Mouse (Mus musculus) C2C12 (cell line): ENCODE results near the gene Atxn2l.

Experiments
- CEBPB ChIP-seq: IDR thresholded peaks from one replicate; pipeline ENCODE4 v1.6.1; 2011; ENCODE audit warnings: low read depth, mild to moderate bottlenecking, control low read depth, moderate library complexity
- CTCF ChIP-seq: IDR thresholded peaks from one replicate; pipeline ENCODE4 v1.5.1; 2011; ENCODE audit not compliant: control insufficient read depth, insufficient read depth, insufficient read length
- FOSL1 ChIP-seq: IDR thresholded peaks from one replicate; pipeline ENCODE4 v1.8.0; 2011; ENCODE audit warnings: mild to moderate bottlenecking, low read length; ENCODE audit not compliant: poor library complexity, insufficient read depth, severe bottlenecking
- MAX ChIP-seq: IDR thresholded peaks from one replicate; pipeline ENCODE4 v1.6.1; 2011; ENCODE audit warnings: mild to moderate bottlenecking, control low read depth
- MYOD1 ChIP-seq: IDR thresholded peaks from one replicate; pipeline ENCODE4 v1.6.1; 2011; ENCODE audit warnings: low read depth; ENCODE audit not compliant: control insufficient read depth, insufficient read length
- MYOG ChIP-seq: IDR thresholded peaks from one replicate; pipeline ENCODE4 v1.6.1; 2011; ENCODE audit not compliant: control insufficient read depth, insufficient read length; ENCODE audit errors: extremely low read depth
- USF1 ChIP-seq: IDR thresholded peaks from one replicate; pipeline ENCODE4 v1.6.1; 2011; ENCODE audit warnings: low read depth, mild to moderate bottlenecking, control low read depth, moderate library complexity

GRCm38 (mm10) chr7:126528166-126528577, 24.9 kb upstream of the Atxn2l start:
- TF ChIP-seq CTCF (no peak), MYOG (no peak), USF1 (no peak), MYOD1 (no peak), MAX (no peak), CEBPB (no peak), FOSL1 (no peak)
